Mouse (Mus musculus) adrenal gland, adult (tissue): ENCODE results near the gene Cib3.
A peak's percentile ranks its signal among the peaks of the same experiment; 100 is the strongest.

Experiments
- DNase-seq, 2 experiments: peaks; one replicate each; pipeline ENCODE4 v3.0.0; 2022 to 2023; ENCODE audit warnings: low spot score in 1 of 2; ENCODE audit not compliant: inconsistent age in 2 of 2

Cib3 gene

GRCm38 (mm10) chr8:72212751-72213150 is at the start of gene Cib3:
Gene Cib3 (minus strand): TSS chr8:72212837.
- DNase-seq = no peak

GRCm38 (mm10) chr8:72261872-72262271 is 49.2 kb upstream of the Cib3 start:
- peak; percentile 63 to 85 for DNase-seq

GRCm38 (mm10) chr8:72261431-72261830 is 48.8 kb upstream of the Cib3 start:
- DNase-seq = no peak

- DNase-seq = peak; percentile 78 to 94
Observed at GRCm38 (mm10) chr8:72261019-72261418, 48.4 kb upstream of the Cib3 start.

- peak in 1 of 2 experiments; percentile 30 for DNase-seq
Observed at GRCm38 (mm10) chr8:72260585-72260984, 47.9 kb upstream of the Cib3 start.

GRCm38 (mm10) chr8:72259862-72260261 is 47.2 kb upstream of the Cib3 start:
- peak in 1 of 2 experiments; percentile 52 for DNase-seq

- no peak for DNase-seq
Observed at GRCm38 (mm10) chr8:72257902-72258238, 45.2 kb upstream of the Cib3 start.

- DNase-seq = peak in 1 of 2 experiments; percentile 71
Observed at GRCm38 (mm10) chr8:72257171-72257901, 44.7 kb upstream of the Cib3 start.

GRCm38 (mm10) chr8:72244610-72245009 is 32.0 kb upstream of the Cib3 start:
- no peak for DNase-seq

- DNase-seq = peak in 1 of 2 experiments; percentile 40
Observed at GRCm38 (mm10) chr8:72242226-72242625, 29.6 kb upstream of the Cib3 start.

GRCm38 (mm10) chr8:72240951-72241350 is 28.3 kb upstream of the Cib3 start:
- DNase-seq = peak in 1 of 2 experiments; percentile 50

GRCm38 (mm10) chr8:72240403-72240763 is 27.7 kb upstream of the Cib3 start:
- DNase-seq = no peak

GRCm38 (mm10) chr8:72239499-72240402 is 27.1 kb upstream of the Cib3 start, which contains the start of gene Ap1m1:
Gene Ap1m1 (plus strand): TSS chr8:72240018.
- DNase-seq = peak; percentile 98 to 99

- no peak for DNase-seq
Observed at GRCm38 (mm10) chr8:72222656-72223055, 10.0 kb upstream of the Cib3 start.

GRCm38 (mm10) chr8:72220758-72221157 is 8.1 kb upstream of the Cib3 start:
- DNase-seq = no peak

GRCm38 (mm10) chr8:72219541-72220363 is 7.1 kb upstream of the Cib3 start, which contains the start of gene Fam32a:
Gene Fam32a (plus strand): TSS chr8:72219730.
- DNase-seq = peak; percentile 90 to 96

- peak in 1 of 2 experiments; percentile 35 for DNase-seq
Observed at GRCm38 (mm10) chr8:72218781-72219540, 6.3 kb upstream of the Cib3 start.

GRCm38 (mm10) chr8:72215871-72216270 is 3.2 kb upstream of the Cib3 start:
- DNase-seq = no peak

GRCm38 (mm10) chr8:72215060-72215459 is 2.4 kb upstream of the Cib3 start:
- no peak for DNase-seq

GRCm38 (mm10) chr8:72213536-72213935 is 899 bp upstream of the Cib3 start, which contains the start of gene Gm11034:
Gene Gm11034 (minus strand): TSS chr8:72213636.
- DNase-seq = no peak
